Mouse (Mus musculus): ENCODE data around the gene Vegfa.

The Vegfa gene

DNA sequence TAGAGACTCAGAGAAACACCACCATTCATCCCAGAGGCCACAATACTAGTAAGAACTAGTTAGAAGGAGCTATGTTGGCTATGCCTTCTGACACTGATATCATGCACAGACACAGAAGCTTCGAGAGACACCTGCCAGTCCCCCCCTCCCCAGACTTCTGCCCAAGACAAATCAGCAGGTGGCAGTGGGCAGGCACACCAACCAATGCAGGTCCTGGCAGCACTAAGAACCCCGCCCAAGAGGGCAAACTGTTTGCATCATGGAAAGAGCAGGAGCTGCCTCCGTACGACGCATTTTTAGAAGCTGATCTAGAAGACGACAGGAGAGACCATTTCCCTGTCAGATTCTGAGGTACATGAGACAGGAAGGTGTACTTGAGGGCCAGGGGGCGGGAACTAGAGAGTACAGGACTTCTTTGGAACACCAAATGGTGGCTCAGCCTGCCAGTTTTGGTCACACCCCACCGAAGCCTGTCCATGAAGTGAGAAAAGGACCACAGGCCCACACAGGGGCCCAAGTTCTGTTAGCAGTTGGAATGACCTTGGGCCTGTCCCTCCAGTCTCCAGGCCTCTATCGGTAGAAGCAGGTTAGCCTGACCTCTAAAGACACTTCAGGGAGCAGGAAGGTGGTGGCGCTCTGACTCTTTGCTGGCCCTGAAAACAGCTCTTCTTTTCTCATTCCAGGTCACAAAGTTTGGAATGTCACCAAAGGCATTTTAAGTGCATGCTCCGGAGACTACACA lies 6.1 kb downstream of the Vegfa start:
- DNase-seq (ENCODE audit: low spot score), result no peak

- no peak for DNase-seq (ENCODE audit: low spot score)
Observed at GRCm38 (mm10) chr17:46025207-46025606, 7.0 kb downstream of the Vegfa start.

DNA sequence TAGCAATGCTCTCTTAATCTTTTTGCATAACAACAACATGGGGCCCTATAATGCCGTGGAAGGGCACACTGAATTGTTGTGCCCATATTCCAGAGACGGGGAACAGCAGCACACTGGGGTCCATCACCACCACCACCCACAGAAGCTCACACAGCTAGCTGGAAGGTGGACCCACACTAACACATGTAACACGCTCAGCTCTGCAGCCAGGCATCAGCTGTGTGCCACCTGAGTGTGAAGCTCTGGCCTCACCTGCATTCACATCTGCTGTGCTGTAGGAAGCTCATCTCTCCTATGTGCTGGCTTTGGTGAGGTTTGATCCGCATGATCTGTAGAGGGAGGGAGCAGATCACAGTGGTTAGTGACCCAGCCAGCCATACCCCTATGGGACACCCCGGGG lies 8.0 kb downstream of the Vegfa start:
- no peak for DNase-seq (ENCODE audit: low spot score)

DNA sequence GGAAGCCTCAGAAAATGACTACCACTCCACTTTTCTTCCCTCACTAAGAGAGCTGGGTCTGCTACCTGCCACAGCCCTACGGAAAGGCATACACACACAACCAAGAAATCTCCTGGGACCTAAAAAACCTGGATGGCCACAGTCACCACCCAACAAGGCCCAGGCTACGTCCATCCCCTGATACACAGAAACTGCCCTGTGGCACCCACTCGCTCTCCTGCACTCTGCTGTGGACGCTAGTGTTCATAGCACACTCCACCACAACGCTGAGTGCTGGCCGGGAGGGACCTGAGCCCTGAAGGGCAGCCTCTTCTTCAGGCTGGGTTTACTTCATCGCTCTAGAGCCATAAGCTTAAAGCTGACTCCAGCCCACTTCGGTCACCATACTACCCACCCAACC lies 8.6 kb downstream of the Vegfa start:
- DNase-seq (ENCODE audit: low spot score), result no peak

GRCm38 (mm10) chr17:46022934-46023333 lies 9.2 kb downstream of the Vegfa start:
- no peak for DNase-seq (ENCODE audit: low spot score)

- DNase-seq (ENCODE audit: low spot score), result no peak
Observed at GRCm38 (mm10) chr17:46022427-46022826, 9.7 kb downstream of the Vegfa start.

GRCm38 (mm10) chr17:46021760-46022159 lies 10.4 kb downstream of the Vegfa start:
- DNase-seq (ENCODE audit: low spot score), result no peak

GRCm38 (mm10) chr17:46021173-46021572 lies 11.0 kb downstream of the Vegfa start:
- no peak for DNase-seq (ENCODE audit: low spot score)

DNA sequence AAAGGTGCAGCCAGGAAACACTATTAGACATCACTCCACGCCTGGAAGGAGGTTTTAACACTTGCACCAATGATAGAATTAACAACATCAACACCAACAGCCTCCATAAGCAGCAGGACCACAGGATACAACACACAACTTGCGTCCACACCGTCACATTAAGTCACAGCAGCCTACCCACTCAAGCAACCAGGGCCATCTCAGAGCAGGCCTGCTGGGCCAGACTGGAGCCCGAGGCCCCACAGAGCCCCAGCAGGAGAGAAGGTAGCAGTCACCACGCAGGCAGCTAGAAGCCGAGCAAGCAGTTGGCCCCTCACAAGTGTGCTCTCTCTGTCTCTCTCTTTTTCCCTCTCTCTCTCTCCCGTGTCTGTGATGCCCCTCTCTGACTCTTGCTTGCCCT lies 11.6 kb downstream of the Vegfa start:
- no peak for DNase-seq (ENCODE audit: low spot score)

- no peak for DNase-seq (ENCODE audit: low spot score)
Observed at GRCm38 (mm10) chr17:46018736-46019004, 13.5 kb downstream of the Vegfa start.

GRCm38 (mm10) chr17:46017946-46018735 lies 14.0 kb downstream of the Vegfa start:
- DNase-seq (ENCODE audit: low spot score), result no peak

GRCm38 (mm10) chr17:46016617-46017016 lies 15.6 kb downstream of the Vegfa start:
- DNase-seq (ENCODE audit: low spot score), result no peak

- DNase-seq (ENCODE audit: low spot score), result no peak
Observed at GRCm38 (mm10) chr17:46015967-46016366, 16.2 kb downstream of the Vegfa start.

DNA sequence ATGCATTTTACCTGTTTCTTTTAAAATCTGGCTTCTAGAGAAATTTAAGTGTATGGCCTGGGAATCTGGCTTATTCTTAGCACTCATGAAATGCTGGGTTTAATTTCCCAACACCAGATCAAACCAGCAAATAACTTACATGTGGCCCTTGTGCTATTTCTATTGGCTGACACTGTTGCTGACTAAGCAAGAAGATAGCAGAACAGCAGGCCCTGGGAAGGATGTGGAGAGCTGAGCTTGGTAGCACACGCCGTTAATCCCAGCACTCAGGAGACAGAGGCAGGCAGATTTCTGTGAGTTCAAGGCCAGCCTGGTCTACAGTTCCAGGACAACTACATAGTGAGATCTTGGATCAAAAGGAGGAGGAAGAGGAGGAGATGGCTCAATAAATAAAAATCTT lies 17.2 kb downstream of the Vegfa start:
- no peak for DNase-seq (ENCODE audit: low spot score)

DNA sequence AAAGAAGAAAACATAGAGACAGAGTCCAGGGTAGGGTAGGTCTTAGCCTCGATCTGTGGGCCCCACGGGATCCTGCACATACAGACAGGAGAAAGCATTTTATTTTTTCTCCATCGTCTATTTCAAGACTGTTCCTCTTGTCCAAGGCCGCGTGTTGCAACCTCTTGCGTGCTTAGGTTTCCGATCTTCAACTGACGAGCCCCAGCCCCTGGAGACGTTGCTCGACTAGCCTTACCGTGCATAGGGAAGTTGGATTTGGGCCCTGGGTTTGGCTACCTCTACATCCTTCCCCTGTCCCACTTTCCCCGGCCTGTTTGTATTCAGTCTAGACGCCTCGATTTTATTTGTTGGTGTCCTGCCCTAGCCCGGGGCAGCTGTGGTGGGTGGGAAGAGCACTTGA lies 18.6 kb downstream of the Vegfa start:
- DNase-seq (ENCODE audit: low spot score), result no peak

- DNase-seq (ENCODE audit: low spot score), result no peak
Observed at GRCm38 (mm10) chr17:46012211-46012610, 20.0 kb downstream of the Vegfa start.

DNA sequence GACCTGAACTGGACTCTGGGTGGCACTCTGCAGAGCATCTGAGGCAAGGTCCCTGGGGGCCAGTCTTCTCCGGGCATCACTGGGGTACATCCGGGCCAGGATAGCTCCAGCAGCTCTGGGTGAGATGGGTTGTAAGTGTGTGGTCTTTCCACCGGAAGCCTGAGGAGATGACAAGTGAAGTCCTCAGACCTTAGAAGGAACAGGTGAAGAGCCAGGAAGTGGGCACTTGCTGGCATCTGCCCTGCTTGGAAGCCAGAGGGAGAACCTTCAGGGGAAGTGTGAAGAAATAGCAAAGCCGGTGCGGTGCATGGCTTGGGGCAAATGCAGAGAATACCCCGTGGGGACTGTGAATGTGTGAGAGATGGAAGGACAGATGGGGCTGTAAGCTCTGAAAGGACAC lies 21.7 kb downstream of the Vegfa start:
- DNase-seq (ENCODE audit: low spot score), result no peak

- DNase-seq (ENCODE audit: low spot score), result no peak
Observed at GRCm38 (mm10) chr17:46009182-46009581, 23.0 kb downstream of the Vegfa start.

DNA sequence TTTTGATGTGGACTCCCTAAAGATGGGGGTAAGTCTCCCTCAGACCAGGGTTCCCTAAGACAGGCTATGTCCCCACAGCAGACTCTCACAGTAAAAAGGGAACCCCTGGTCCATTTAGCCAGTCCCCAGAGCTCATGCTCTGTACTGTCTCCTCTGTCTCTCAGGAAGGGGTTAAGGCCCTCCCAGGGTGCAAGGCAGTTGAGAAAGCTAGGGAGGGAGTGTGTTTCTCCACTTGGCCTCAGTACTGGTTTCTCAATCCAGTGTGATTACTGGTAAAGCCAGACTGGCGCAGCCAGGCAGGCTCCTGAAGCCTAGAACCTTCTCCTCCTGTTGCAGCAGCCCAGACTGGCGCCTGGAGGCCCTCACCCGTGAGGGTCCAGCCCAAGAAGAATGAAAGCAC lies 26.7 kb downstream of the Vegfa start:
- DNase-seq (ENCODE audit: low spot score), result no peak

- no peak for DNase-seq (ENCODE audit: low spot score)
Observed at GRCm38 (mm10) chr17:46004482-46004881, 27.7 kb downstream of the Vegfa start.

DNA sequence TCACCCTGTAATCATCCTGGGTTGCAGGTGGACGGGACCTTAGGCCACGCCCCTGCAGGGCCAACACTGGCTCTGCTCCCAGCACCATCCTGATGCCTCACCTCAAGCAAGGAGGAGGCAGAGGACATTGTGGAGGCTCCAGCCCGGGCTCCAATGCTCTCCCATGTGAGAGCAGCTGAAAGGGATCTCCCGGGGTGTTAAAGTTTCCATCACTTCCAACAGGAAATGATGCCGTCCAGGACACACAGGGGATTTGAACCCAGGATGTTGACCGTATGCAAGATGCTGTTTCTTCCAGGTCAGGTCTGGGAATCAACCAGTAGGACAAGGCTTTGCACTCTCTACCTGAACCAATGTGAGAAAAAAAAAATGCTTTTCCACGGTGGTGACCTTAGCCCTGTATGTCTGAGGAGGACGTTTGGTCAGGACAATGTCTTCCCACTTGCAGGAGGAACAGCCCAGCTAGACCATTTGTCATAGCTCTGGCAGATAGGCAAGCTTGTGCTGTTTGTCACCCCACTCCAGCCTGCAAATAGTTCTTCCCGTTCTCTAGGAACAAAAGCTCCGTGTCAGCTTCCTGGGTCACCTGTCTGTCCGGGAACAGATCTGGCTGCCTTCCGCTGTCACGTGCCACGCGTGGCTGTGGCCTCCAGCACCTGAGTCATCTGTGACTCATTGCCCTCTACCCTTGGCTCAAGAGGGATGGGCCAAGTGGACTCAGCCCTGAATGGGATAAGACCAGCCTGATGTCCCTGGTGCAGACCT lies 28.3 kb downstream of the Vegfa start:
- DNase-seq (ENCODE audit: low spot score), result no peak

GRCm38 (mm10) chr17:45999366-45999940 lies 32.7 kb downstream of the Vegfa start:
- DNase-seq (ENCODE audit: low spot score), result no peak

DNA sequence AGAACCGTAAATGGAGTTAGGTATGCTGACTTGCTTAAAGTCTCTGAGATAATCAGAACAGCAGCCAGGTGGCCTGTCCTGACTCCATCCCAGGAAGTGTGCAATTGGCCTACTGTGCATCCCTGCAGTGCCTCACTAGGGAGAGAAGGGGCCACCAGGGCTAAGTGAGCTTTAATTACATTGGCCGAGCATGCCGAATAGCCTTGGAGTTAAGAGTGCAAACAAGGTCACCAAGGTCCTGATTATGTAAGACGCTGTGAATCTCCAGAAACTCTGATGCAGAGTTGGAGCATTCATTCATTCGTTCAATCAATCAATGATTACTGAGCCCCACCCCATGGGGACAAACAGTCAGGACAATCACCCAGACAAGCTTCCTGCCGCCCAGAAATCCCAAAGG lies 33.8 kb downstream of the Vegfa start:
- DNase-seq (ENCODE audit: low spot score), result no peak
